Mouse (Mus musculus) C2C12 (cell line): ENCODE data around the gene Rrp15. TPM values are rescaled to one million over a fixed set of nuclear protein-coding genes. Genes with fewer than 3 reads are reported as not detected.

Experiments
- H3K27me3 ChIP-seq: one replicate; pipeline ENCODE4 v1.6.1; 2011; ENCODE audit not compliant: control insufficient read depth, insufficient read depth, insufficient read length
- H3K36me3 ChIP-seq: one replicate; pipeline ENCODE4 v1.6.1; 2011; ENCODE audit not compliant: control insufficient read depth, insufficient read depth
- H3K4me3 ChIP-seq: one replicate; pipeline ENCODE4 v1.5.1; 2011; ENCODE audit warnings: mild to moderate bottlenecking, control low read depth; ENCODE audit not compliant: poor library complexity, insufficient read depth, severe bottlenecking
- H3K79me2 ChIP-seq: one replicate; pipeline ENCODE4 v1.6.1; 2011; ENCODE audit not compliant: control insufficient read depth, insufficient read depth
- H3K79me3 ChIP-seq: one replicate; pipeline ENCODE4 v1.6.1; 2011; ENCODE audit warnings: low read depth, control low read depth
- H3ac ChIP-seq: one replicate; pipeline ENCODE3; 2011; ENCODE audit warnings: low read depth; ENCODE audit not compliant: control insufficient read depth, insufficient read length
- CEBPB ChIP-seq: IDR thresholded peaks from one replicate; pipeline ENCODE4 v1.6.1; 2011; ENCODE audit warnings: low read depth, mild to moderate bottlenecking, control low read depth, moderate library complexity
- CTCF ChIP-seq: IDR thresholded peaks from one replicate; pipeline ENCODE4 v1.5.1; 2011; ENCODE audit not compliant: control insufficient read depth, insufficient read depth, insufficient read length
- FOSL1 ChIP-seq: IDR thresholded peaks from one replicate; pipeline ENCODE4 v1.8.0; 2011; ENCODE audit warnings: mild to moderate bottlenecking, low read length; ENCODE audit not compliant: poor library complexity, insufficient read depth, severe bottlenecking
- MAX ChIP-seq: IDR thresholded peaks from one replicate; pipeline ENCODE4 v1.6.1; 2011; ENCODE audit warnings: mild to moderate bottlenecking, control low read depth
- MYOD1 ChIP-seq: IDR thresholded peaks from one replicate; pipeline ENCODE4 v1.6.1; 2011; ENCODE audit warnings: low read depth; ENCODE audit not compliant: control insufficient read depth, insufficient read length
- MYOG ChIP-seq: IDR thresholded peaks from one replicate; pipeline ENCODE4 v1.6.1; 2011; ENCODE audit not compliant: control insufficient read depth, insufficient read length; ENCODE audit errors: extremely low read depth
- USF1 ChIP-seq: IDR thresholded peaks from one replicate; pipeline ENCODE4 v1.6.1; 2011; ENCODE audit warnings: low read depth, mild to moderate bottlenecking, control low read depth, moderate library complexity
- long read RNA-seq, 2 experiments: library from polyadenylated mRNA; unstranded; transcript quantifications; one replicate each; pipeline ENCODE4 v2.0.0; 2019 to 2020
- polyA plus RNA-seq: library from polyadenylated mRNA; unstranded; fragments of >200 nt; fragmentation: generic; extraction: Trizol; gene quantifications from one replicate; pipeline ENCODE4 v1.2.1, GENCODE M21; 2012; ENCODE audit warnings: missing spikeins

The Rrp15 gene
- polyA plus RNA-seq: 31.0 TPM
- long read RNA-seq, experiment 1, transcript Rrp15-201 (5 exons, 1,321 nt): major isoform, 51 of 57 reads
- long read RNA-seq, experiment 1, partial matches to known transcripts: 4 of 57 reads
- long read RNA-seq, experiment 1, other reads (novel, unspliced or antisense): 2 of 57 reads
- long read RNA-seq, experiment 2, transcript Rrp15-201 (5 exons, 1,321 nt): major isoform, 76 of 77 reads
- long read RNA-seq, experiment 2, partial matches to known transcripts: 0 of 77 reads
- long read RNA-seq, experiment 2, other reads (novel, unspliced or antisense): 1 of 77 reads

- peak; percentile 69 for TF ChIP-seq CEBPB
- no peak for TF ChIP-seq MYOG
- peak; percentile 96 for TF ChIP-seq MAX
- TF ChIP-seq MYOD1: peak; percentile 78
- no peak for TF ChIP-seq CTCF
- no peak for TF ChIP-seq USF1
- Histone ChIP-seq H3K27me3 (no peaks in the 10 kb centered on the region), H3K4me3 (peak within 1 kb of the TSS; percentile 77), H3ac (peak within 1 kb of the TSS; percentile 91), H3K36me3 (peaks cover 21% of the 10 kb centered on the region), H3K79me3 (peaks cover 50% of the 10 kb centered on the region), H3K79me2 (peaks cover 61% of the 10 kb centered on the region)
Observed at GRCm38 (mm10) chr1:186748724-186749653, at the start of gene Rrp15. Gene Rrp15, minus strand, starts transcription at chr1:186749358.

DNA sequence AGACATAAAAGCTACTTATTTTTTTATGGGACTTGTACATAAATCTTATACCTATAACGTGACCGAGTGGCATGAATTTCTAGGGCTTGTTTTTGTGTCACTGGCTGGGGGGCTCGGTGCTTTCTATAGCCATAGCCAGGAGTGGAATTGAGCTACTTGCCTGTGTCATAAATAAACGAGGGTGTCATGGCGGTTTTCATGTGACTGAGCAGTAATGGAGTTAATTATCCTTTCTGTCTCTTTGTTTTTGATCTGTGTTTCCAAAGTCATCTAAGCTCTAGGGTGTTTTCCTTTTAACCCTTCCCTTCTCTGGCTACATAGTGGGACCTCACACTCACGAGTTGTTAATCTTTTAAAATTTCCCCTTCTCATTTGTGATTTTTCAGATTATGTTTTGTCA, 48.8 kb upstream of the Rrp15 start:
- Histone ChIP-seq H3ac (no peak overlapping the region), H3K27me3 (no peaks in the 10 kb centered on the region), H3K4me3 (no peak overlapping the region), H3K79me3 (no peaks in the 10 kb centered on the region), H3K36me3 (no peaks in the 10 kb centered on the region), H3K79me2 (no peaks in the 10 kb centered on the region)
- TF ChIP-seq FOSL1 (no peak), CTCF (no peak), USF1 (no peak), CEBPB (no peak), MAX (no peak), MYOG (no peak), MYOD1 (no peak)

- Histone ChIP-seq H3K4me3 (no peak overlapping the region), H3K27me3 (no peaks in the 10 kb centered on the region), H3K79me3 (no peaks in the 10 kb centered on the region), H3ac (no peak overlapping the region), H3K36me3 (no peaks in the 10 kb centered on the region), H3K79me2 (no peaks in the 10 kb centered on the region)
- TF ChIP-seq MYOD1: no peak
- no peak for TF ChIP-seq FOSL1
- TF ChIP-seq USF1: no peak
- TF ChIP-seq MAX: no peak
- no peak for TF ChIP-seq MYOG
- TF ChIP-seq CEBPB: no peak
- TF ChIP-seq CTCF: no peak
Observed at GRCm38 (mm10) chr1:186785359-186785758, 36.2 kb upstream of the Rrp15 start.

GRCm38 (mm10) chr1:186780826-186781225, 31.7 kb upstream of the Rrp15 start:
- no peak overlapping the region for H3K4me3 ChIP-seq
- TF ChIP-seq MAX (no peak), MYOD1 (no peak), MYOG (no peak), USF1 (no peak), FOSL1 (no peak), CTCF (no peak), CEBPB (no peak)
- H3K27me3 ChIP-seq: no peaks in the 10 kb centered on the region
- H3K36me3 ChIP-seq: no peaks in the 10 kb centered on the region
- no peak overlapping the region for H3ac ChIP-seq
- H3K79me2 ChIP-seq: no peaks in the 10 kb centered on the region
- no peaks in the 10 kb centered on the region for H3K79me3 ChIP-seq

GRCm38 (mm10) chr1:186773124-186773523, 24.0 kb upstream of the Rrp15 start:
- Histone ChIP-seq H3K79me2 (no peaks in the 10 kb centered on the region), H3K27me3 (no peaks in the 10 kb centered on the region), H3K4me3 (no peak overlapping the region), H3K79me3 (no peaks in the 10 kb centered on the region), H3ac (no peak overlapping the region), H3K36me3 (no peaks in the 10 kb centered on the region)
- no peak for TF ChIP-seq MAX
